Mouse (Mus musculus) frontal cortex, postnatal 36 days (tissue): ENCODE results near the gene Gm765.

Experiments
- DNase-seq, 2 experiments: peaks; one replicate each; pipeline ENCODE4 v3.0.0; 2022; ENCODE audit warnings: low spot score in 2 of 2

Gm765 gene

GRCm38 (mm10) chr6:98342654-98343053 is at the start of gene Gm765:
Gene Gm765, minus strand, starts transcription at chr6:98342754.
- DNase-seq: no peak

GRCm38 (mm10) chr6:98385487-98385886 is 42.9 kb upstream of the Gm765 start:
- DNase-seq: peak in 1 of 2 experiments; percentile 82

GRCm38 (mm10) chr6:98384431-98384830 is 41.9 kb upstream of the Gm765 start:
- DNase-seq: peak in 1 of 2 experiments; percentile 43

GRCm38 (mm10) chr6:98383411-98383810 is 40.9 kb upstream of the Gm765 start:
- peak in 1 of 2 experiments; percentile 68 for DNase-seq

- DNase-seq: no peak
Observed at GRCm38 (mm10) chr6:98366199-98366598, 23.6 kb upstream of the Gm765 start.

GRCm38 (mm10) chr6:98355271-98355670 is 12.7 kb upstream of the Gm765 start:
- DNase-seq: no peak

- DNase-seq: peak in 1 of 2 experiments; percentile 26
Observed at GRCm38 (mm10) chr6:98353285-98353684, 10.7 kb upstream of the Gm765 start.

GRCm38 (mm10) chr6:98332714-98333113 is 9.8 kb downstream of the Gm765 start:
- no peak for DNase-seq

GRCm38 (mm10) chr6:98311659-98312058 is 30.9 kb downstream of the Gm765 start:
- no peak for DNase-seq

- DNase-seq: no peak
Observed at GRCm38 (mm10) chr6:98307647-98308046, 34.9 kb downstream of the Gm765 start.

- DNase-seq: no peak
Observed at GRCm38 (mm10) chr6:98307159-98307558, 35.4 kb downstream of the Gm765 start.

- DNase-seq: no peak
Observed at GRCm38 (mm10) chr6:98292064-98292463, 50.5 kb downstream of the Gm765 start.

GRCm38 (mm10) chr6:98288316-98288715 is 54.2 kb downstream of the Gm765 start:
- DNase-seq: peak; percentile 9 to 64

- no peak for DNase-seq
Observed at GRCm38 (mm10) chr6:98287521-98287920, 55.0 kb downstream of the Gm765 start.

GRCm38 (mm10) chr6:98285190-98285589 is 57.4 kb downstream of the Gm765 start:
- DNase-seq: peak in 1 of 2 experiments; percentile 35

- no peak for DNase-seq
Observed at GRCm38 (mm10) chr6:98282791-98283190, 59.8 kb downstream of the Gm765 start.

- DNase-seq: no peak
Observed at GRCm38 (mm10) chr6:98271553-98271952, 71.0 kb downstream of the Gm765 start.

GRCm38 (mm10) chr6:98262961-98263360 is 79.6 kb downstream of the Gm765 start:
- DNase-seq: no peak

GRCm38 (mm10) chr6:98259016-98259415 is 83.5 kb downstream of the Gm765 start:
- DNase-seq: peak; percentile 43 to 86

GRCm38 (mm10) chr6:98246449-98246848 is 96.1 kb downstream of the Gm765 start:
- peak in 1 of 2 experiments; percentile 46 for DNase-seq

GRCm38 (mm10) chr6:98243186-98243585 is 99.4 kb downstream of the Gm765 start:
- no peak for DNase-seq

- DNase-seq: peak; percentile 32 to 74
Observed at GRCm38 (mm10) chr6:98240561-98241272, 101.8 kb downstream of the Gm765 start.

GRCm38 (mm10) chr6:98234097-98234496 is 108.5 kb downstream of the Gm765 start:
- DNase-seq: no peak

GRCm38 (mm10) chr6:98223923-98224322 is 118.6 kb downstream of the Gm765 start:
- DNase-seq: no peak
